Mouse (Mus musculus): ENCODE measurements at regions not wholly inside any gene's neighbourhood (a gene's known extent, or its start where the extent isn't known, plus 50 kb on each side); places are given as distances from the start of the nearest gene placed in this dataset.
"Not testable (repeated sequence)": the region's sequence is repeated elsewhere in the genome, so short reads cannot be mapped to it uniquely, and the experiment has no call there.

GRCm38 (mm10) chr10:43674749-43675148 lies 96.7 kb downstream of the Cd24a start:
- DNase-seq, result no peak

GRCm38 (mm10) chr10:43675495-43675894 lies 97.4 kb downstream of the Cd24a start:
- not testable (repeated sequence) for DNase-seq

- no peak for DNase-seq
These were observed 98.2 kb downstream of the Cd24a start for GRCm38 (mm10) chr10:43676289-43676688.

GRCm38 (mm10) chr10:43684247-43685033 lies 106.4 kb downstream of the Cd24a start:
- no peak for DNase-seq

GRCm38 (mm10) chr10:43689161-43689913 lies 111.3 kb downstream of the Cd24a start:
- peak; percentile 42 for DNase-seq

GRCm38 (mm10) chr10:43689914-43690316 lies 111.8 kb downstream of the Cd24a start:
- DNase-seq, result no peak

- no peak for DNase-seq
These were observed 115.9 kb downstream of the Cd24a start for GRCm38 (mm10) chr10:43693974-43694373.

GRCm38 (mm10) chr10:43694508-43694907 lies 116.4 kb downstream of the Cd24a start:
- no peak for DNase-seq

GRCm38 (mm10) chr10:43695470-43695869 lies 117.4 kb downstream of the Cd24a start:
- DNase-seq, result no peak

- DNase-seq, result no peak
These were observed 119.8 kb downstream of the Cd24a start for GRCm38 (mm10) chr10:43697917-43698316.

- no peak for DNase-seq
These were observed 122.5 kb downstream of the Cd24a start for GRCm38 (mm10) chr10:43700371-43701289.

- DNase-seq, result no peak
These were observed 124.8 kb downstream of the Cd24a start for GRCm38 (mm10) chr10:43702895-43703294.

- peak; percentile 49 for DNase-seq
These were observed 128.2 kb downstream of the Cd24a start for GRCm38 (mm10) chr10:43706001-43706988.

GRCm38 (mm10) chr10:43707011-43707410 lies 128.9 kb downstream of the Cd24a start:
- DNase-seq, result no peak

GRCm38 (mm10) chr10:43707821-43708373 lies 129.8 kb downstream of the Cd24a start:
- DNase-seq, result no peak

GRCm38 (mm10) chr10:43709278-43710033 lies 131.4 kb downstream of the Cd24a start:
- no peak for DNase-seq

- DNase-seq, result no peak
These were observed 132.3 kb downstream of the Cd24a start for GRCm38 (mm10) chr10:43710186-43710885.

GRCm38 (mm10) chr10:43710886-43711256 lies 132.8 kb downstream of the Cd24a start:
- DNase-seq, result no peak

- no peak for DNase-seq
These were observed 134.6 kb downstream of the Cd24a start for GRCm38 (mm10) chr10:43712657-43713056.

GRCm38 (mm10) chr10:43718768-43719167 lies 140.7 kb downstream of the Cd24a start:
- no peak for DNase-seq
